Mouse (Mus musculus) megakaryocyte, embryonic 14.5 days (primary cell): ENCODE results near the gene Fbln5. TPM values are rescaled to one million over a fixed set of nuclear protein-coding genes. Genes with fewer than 3 reads are reported as not detected.

Experiments
- H3K27me3 ChIP-seq: replicated peaks from 2 replicates; pipeline ENCODE3; 2012; ENCODE audit warnings: inconsistent platforms
- H3K36me3 ChIP-seq: replicated peaks from 2 replicates; pipeline ENCODE3; 2012; ENCODE audit warnings: low read length, inconsistent platforms, mixed read lengths
- H3K4me1 ChIP-seq: 2 replicates; pipeline ENCODE4 v1.6.1; 2012; ENCODE audit warnings: inconsistent platforms
- H3K4me3 ChIP-seq: replicated peaks from 2 replicates; pipeline ENCODE3; 2012; ENCODE audit warnings: moderate library complexity, mild to moderate bottlenecking, inconsistent platforms
- H3K9me3 ChIP-seq: 2 replicates; pipeline ENCODE4 v1.6.1; 2012; ENCODE audit warnings: inconsistent platforms
- FLI1 ChIP-seq: IDR thresholded peaks from 2 replicates; pipeline ENCODE4 v1.6.1; 2012; ENCODE audit warnings: low read length, inconsistent platforms, mixed read lengths
- GATA1 ChIP-seq: IDR thresholded peaks from 3 replicates; pipeline ENCODE4 v1.6.1; 2012; ENCODE audit warnings: mixed read lengths, low read length, inconsistent platforms, borderline replicate concordance
- polyA plus RNA-seq: library from polyadenylated mRNA; stranded (reverse); fragments of >175 nt; gene quantifications from 2 replicates; pipeline ENCODE4 v1.2.3, GENCODE M21; 2012; ENCODE audit warnings: low replicate concordance; ENCODE audit not compliant: insufficient read depth

Fbln5 gene
- polyA plus RNA-seq, 1 experiment: not detected

DNA sequence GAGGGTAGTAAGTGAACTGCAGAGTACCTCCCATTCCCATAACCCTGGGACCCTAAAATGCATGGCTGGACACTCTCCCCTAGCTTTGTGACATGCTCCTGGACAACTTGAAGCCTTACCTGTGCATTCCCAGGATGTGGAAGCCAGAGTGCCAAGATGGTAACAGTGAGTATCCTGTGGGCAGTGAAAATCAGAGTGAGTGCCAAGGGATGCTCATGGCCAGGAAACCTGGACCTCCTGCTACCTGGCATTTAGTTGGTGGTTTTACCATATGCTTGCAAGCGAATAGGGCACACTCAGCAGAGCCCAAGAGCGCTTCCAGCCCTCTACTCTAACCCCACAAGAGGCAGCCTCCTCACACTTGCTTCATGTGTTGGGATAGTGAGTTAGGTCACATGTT lies 4.4 kb downstream of the Fbln5 start:
- Histone ChIP-seq H3K4me1 (peaks cover 20% of the 10 kb centered on the region), H3K4me3 (no peak overlapping the region)
- TF ChIP-seq GATA1: no peak
- no peak for TF ChIP-seq FLI1

DNA sequence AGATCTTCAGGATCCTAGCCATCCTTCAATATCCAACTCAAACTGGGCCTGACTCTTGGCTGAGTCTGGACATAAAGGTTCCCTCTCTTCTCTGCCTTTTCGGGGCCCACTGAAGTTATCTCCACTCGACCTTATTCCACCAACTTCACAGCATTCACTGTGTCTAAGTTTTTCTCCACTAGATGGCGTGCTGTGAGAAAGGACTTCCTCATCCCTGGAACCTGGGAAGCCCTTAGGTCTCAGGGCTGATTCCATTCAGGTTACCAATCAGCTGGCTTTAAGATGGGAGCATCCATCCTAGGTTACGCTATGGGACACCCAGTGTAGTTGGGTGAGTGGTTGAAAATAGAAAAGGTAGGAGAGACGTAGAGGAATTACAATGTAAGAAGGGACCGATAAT lies 7.7 kb downstream of the Fbln5 start:
- TF ChIP-seq GATA1 (no peak), FLI1 (no peak)
- H3K4me1 ChIP-seq: peaks cover 4% of the 10 kb centered on the region; the same call in 1 of the 2 replicates
- H3K27me3 ChIP-seq: peaks cover 22% of the 10 kb centered on the region
- no peaks in the 10 kb centered on the region for H3K9me3 ChIP-seq
- H3K4me3 ChIP-seq: no peak overlapping the region
- H3K36me3 ChIP-seq: no peaks in the 10 kb centered on the region

More for the DNA sequence above, 4.4 kb downstream of the Fbln5 start:
- Histone ChIP-seq H3K9me3 (no peaks in the 10 kb centered on the region), H3K36me3 (no peaks in the 10 kb centered on the region), H3K27me3 (peaks cover 51% of the 10 kb centered on the region)

DNA sequence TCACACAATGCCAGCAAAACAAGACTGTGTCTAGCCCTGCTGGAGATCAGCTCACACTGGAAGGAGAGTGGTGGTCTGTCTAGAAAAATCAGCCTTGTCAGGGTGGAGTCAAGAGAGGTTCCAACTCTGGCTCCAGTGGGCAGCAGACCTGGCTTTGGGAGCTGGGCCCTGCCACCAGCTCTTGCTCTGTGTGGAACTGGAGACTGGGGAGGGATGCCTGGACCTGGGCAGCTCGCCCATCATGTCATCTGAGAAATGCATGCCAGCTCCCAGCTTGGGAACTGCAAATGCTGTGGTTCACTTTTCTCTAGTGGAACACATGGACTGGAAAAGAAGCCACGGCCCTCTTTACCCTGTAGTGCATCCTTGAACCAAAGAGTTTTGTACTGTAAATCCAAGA lies 8.3 kb downstream of the Fbln5 start:
- H3K4me1 ChIP-seq: peaks cover 4% of the 10 kb centered on the region; the same call in 1 of the 2 replicates
- H3K27me3 ChIP-seq: peaks cover 22% of the 10 kb centered on the region
- no peak for TF ChIP-seq GATA1
- TF ChIP-seq FLI1: no peak
- H3K9me3 ChIP-seq: no peaks in the 10 kb centered on the region
- H3K4me3 ChIP-seq: no peak overlapping the region
- no peaks in the 10 kb centered on the region for H3K36me3 ChIP-seq

DNA sequence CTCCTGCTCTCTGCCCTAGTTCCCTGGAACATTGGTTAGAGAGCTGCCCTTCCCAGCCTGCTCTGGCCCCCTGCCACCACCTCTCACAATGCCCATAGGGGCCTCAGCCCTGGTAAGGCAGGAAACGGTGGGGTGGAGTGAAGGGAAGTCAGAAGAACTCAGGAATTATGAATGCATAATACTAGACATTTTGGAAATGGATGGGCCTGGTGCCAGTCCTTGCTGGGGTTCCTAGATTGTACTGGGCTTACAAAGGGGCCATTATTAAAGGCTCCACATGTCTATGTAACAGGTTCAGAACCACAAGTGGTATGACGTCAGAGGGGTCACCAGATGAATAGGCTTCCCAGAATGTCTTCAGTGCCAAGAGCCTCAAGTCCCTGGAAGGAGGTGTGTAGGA lies 11.5 kb downstream of the Fbln5 start:
- Histone ChIP-seq H3K9me3 (no peaks in the 10 kb centered on the region), H3K36me3 (no peaks in the 10 kb centered on the region), H3K4me1 (no peaks in the 10 kb centered on the region), H3K4me3 (no peak overlapping the region), H3K27me3 (peaks cover 14% of the 10 kb centered on the region)
- TF ChIP-seq FLI1: no peak

DNA sequence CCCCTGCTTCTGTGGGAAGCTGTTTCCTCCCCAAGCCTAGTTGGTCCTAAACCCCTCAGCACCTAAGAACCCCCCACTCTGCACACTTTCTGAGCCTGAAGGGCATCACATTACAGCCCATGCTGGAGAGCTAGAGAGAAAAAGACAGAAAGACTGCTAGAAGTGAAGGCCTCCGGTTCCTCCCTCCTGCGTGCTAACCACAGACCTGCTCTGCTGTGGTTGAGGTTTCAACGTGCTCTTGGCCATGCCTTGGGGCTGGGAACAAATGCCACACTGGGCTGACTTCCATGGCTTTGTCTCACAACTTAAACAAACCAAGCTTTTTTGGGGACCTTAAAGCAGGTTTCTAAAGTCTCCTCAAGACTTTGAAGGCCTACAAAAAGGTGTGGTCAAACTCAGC lies 16.4 kb downstream of the Fbln5 start:
- TF ChIP-seq GATA1 (no peak), FLI1 (no peak)
- H3K27me3 ChIP-seq: peaks cover 6% of the 10 kb centered on the region
- no peaks in the 10 kb centered on the region for H3K4me1 ChIP-seq
- H3K4me3 ChIP-seq: no peak overlapping the region
- no peaks in the 10 kb centered on the region for H3K36me3 ChIP-seq
- no peaks in the 10 kb centered on the region for H3K9me3 ChIP-seq

DNA sequence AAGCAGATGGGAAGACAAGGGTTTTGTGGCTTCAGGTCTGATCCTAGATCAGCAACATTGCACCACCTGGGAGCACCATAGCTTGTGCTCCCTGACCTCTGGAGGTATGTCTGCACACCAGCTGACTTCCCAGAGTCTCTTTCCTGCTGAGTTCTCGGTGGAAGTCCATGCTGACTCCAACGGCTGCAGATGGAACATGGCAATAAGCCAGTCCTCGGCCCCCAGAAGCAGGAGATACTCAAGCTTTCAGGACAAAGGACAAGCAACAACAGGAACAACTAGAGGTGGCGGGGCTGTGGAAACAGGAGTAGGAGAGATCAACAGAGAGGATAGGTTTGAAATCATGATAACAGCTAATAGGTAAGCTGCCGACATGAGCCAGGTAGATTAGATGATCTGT lies 17.1 kb downstream of the Fbln5 start:
- H3K27me3 ChIP-seq: peaks cover 6% of the 10 kb centered on the region
- no peak overlapping the region for H3K4me3 ChIP-seq
- no peaks in the 10 kb centered on the region for H3K4me1 ChIP-seq
- no peak for TF ChIP-seq GATA1
- TF ChIP-seq FLI1: no peak
- no peaks in the 10 kb centered on the region for H3K36me3 ChIP-seq
- no peaks in the 10 kb centered on the region for H3K9me3 ChIP-seq

DNA sequence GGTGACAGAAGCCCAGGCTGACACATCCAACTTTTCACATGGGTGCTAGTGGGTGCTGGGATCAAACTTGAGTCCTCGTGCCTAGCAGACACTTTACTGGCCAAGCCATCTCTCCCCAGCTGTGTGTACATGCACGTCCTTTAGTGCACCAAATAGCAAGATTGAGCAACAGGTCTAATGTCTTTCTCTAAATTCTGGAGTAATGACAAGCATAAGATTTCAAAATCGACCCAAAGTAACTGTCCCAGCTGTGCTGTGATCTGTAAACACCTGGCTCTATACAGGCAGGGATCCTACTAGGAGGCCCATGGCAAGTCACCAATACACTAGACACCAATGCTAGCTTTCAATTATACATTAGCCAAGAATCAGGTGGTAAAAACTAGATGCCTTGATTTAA lies 17.8 kb downstream of the Fbln5 start:
- no peaks in the 10 kb centered on the region for H3K9me3 ChIP-seq
- TF ChIP-seq FLI1 (no peak), GATA1 (no peak)
- H3K36me3 ChIP-seq: no peaks in the 10 kb centered on the region
- H3K27me3 ChIP-seq: peaks cover 8% of the 10 kb centered on the region
- no peaks in the 10 kb centered on the region for H3K4me1 ChIP-seq
- H3K4me3 ChIP-seq: no peak overlapping the region

DNA sequence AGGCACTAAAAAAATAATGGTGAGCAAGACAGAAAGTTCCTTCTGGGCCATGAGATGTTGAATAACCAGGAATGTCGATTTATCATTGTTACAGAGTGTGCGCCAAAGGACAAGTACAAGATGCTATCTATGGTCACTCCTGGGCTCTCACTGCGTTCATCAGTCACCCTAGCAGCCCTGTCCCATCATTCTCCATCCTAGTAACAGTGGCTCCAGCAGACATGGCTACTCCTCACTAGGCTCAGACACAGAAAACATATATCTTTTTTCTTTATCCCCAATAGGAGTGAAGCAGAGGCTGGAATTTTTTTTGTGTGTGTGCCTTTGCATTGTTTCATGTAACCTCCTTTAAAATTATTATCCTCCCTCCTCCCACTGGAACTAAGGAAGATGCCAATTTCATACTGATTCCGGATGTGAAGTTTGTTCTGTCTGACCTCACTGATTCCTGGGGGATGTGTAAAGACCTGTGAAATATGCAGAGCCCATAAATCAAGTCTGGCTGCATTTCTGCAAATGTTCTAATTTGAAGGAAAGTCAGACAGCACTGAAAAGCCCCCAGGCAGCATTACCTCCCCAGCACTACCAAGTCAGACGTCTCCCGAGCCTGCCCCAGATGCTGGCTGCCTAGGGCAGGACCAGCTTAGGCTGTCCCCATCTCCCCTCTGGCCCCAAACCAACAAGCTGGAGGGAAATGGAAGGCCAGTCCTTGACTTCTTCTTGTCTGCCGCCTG lies 20.5 kb downstream of the Fbln5 start:
- no peak for TF ChIP-seq GATA1
- no peak for TF ChIP-seq FLI1
- Histone ChIP-seq H3K4me1 (no peaks in the 10 kb centered on the region), H3K27me3 (peaks cover 5% of the 10 kb centered on the region), H3K4me3 (no peak overlapping the region), H3K9me3 (no peaks in the 10 kb centered on the region), H3K36me3 (no peaks in the 10 kb centered on the region)

DNA sequence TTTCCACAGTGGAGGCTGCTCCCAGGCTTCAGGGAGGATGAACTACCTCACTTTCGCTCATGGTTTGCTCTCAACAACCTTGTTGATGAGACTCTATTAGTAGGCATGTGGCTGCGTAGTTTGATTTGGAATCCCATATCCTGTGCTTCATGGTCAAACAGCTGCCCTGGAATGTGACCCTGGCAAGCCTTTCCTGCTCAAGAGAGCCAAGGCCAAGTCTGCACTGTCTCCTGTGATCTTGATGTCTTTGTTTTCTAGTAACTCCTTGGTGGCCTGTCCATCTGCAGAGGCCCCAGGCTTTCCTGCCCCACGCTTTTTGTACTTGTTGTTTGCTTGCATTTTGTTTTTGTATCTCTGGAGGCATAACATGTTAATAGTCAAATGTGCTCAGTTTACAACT lies 24.4 kb downstream of the Fbln5 start:
- H3K9me3 ChIP-seq: no peaks in the 10 kb centered on the region
- no peaks in the 10 kb centered on the region for H3K4me1 ChIP-seq
- H3K36me3 ChIP-seq: no peaks in the 10 kb centered on the region
- H3K4me3 ChIP-seq: no peak overlapping the region
- peaks cover 7% of the 10 kb centered on the region for H3K27me3 ChIP-seq
- no peak for TF ChIP-seq GATA1
- no peak for TF ChIP-seq FLI1

DNA sequence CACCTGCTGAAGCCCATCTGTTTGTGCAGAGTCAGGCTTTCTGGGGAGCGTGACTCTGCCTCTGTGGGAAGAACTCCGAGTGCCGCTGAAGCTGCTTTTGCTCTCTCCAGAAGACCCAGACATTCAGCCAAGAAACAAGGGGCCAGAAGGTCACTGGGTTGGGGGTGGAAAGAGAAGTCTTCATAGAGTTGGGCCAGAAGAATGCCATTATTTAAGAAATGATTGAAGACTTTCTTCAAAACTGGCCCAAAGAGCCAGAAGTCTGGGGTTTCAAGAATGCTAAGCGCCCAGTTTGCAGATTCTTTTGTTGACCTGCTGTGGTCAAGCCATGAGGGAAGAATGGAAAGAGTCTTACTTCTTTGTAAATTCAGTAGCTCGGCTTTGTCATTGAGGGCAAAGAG lies 25.6 kb downstream of the Fbln5 start:
- Histone ChIP-seq H3K4me3 (no peak overlapping the region), H3K4me1 (no peaks in the 10 kb centered on the region), H3K36me3 (no peaks in the 10 kb centered on the region), H3K9me3 (no peaks in the 10 kb centered on the region), H3K27me3 (peaks cover 4% of the 10 kb centered on the region)
- TF ChIP-seq FLI1: no peak
- TF ChIP-seq GATA1: no peak
